In the genomic region with DNA sequence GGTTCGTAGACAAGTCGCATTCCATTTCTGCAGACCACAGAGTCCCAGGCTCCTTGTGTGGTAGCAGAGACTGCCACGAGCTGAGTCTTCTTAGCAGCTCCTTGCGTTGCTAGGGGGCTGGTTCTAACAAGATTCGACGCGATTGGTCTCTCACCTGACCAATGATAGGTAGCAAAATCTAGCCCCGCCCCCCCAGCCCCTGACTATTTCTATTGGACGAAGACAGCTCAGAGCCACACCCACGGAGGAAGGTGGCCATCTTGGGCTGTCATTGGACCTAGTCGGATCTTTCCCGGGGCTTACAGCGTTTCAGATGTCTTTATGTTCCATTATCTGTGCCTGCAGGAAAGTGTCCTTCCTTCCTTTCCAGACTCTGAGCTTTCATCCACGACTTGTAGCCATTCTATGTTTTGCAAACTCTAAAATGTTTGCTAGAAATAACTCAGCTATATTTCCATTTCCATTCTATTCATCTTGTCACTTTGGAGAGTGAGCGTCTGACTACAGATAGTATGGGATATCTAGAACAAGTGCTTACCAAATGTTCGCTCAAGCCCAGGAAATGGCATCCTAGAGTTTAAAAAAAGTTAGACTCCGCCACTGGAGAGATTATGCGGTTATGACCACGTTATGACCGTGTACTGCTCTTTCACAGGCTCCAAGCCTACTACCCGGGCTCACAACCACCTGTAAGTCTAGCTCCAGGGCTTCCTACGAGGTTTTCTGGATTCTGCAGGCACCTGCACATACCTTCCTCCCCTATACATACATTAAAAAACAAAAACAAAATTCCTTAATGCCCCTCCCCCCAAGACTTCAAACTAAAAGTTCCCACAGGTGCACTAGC, we compare ENCODE assay signal across 7 mouse cellular contexts. TPM values are rescaled to one million over a fixed set of nuclear protein-coding genes. Genes with fewer than 3 reads are reported as not detected.
DNase-seq lines count a peak whose midpoint lies in the region; ATAC-seq lines count a peak whose summit lies in the region.

No protein-coding gene starts in this region.

- ATAC-seq in limb, embryonic 13.5 days (ENCODE audit: low FRiP score, low read depth), result peak; percentile 97
- peak; percentile 96 for ATAC-seq in midbrain, embryonic 15.5 days (replicated peaks)

- peak overlapping the region; percentile 72 for H3K4me2 ChIP-seq in limb, embryonic 13.5 days (replicated peaks)
- H3K4me2 ChIP-seq in midbrain, embryonic 15.5 days, result peak overlapping the region; percentile 69

- peaks cover 5% of the 10 kb centered on the region for H3K4me1 ChIP-seq in limb, embryonic 13.5 days
- H3K4me1 ChIP-seq in midbrain, embryonic 15.5 days, result peaks cover 12% of the 10 kb centered on the region

- H3K4me3 ChIP-seq in limb, embryonic 13.5 days, result peak overlapping the region; percentile 43
- peak overlapping the region; percentile 41 for H3K4me3 ChIP-seq in midbrain, embryonic 15.5 days

- 21% methylated on average over 22 of the region's 22 CpGs for WGBS in limb, embryonic 13.5 days
- WGBS in midbrain, embryonic 15.5 days, result 22% methylated on average over 22 of the region's 22 CpGs

- no peak overlapping the region for H3K27ac ChIP-seq in limb, embryonic 13.5 days
- H3K27ac ChIP-seq in midbrain, embryonic 15.5 days, result peak overlapping the region; percentile 87

- peaks cover 20% of the 10 kb centered on the region for H3K36me3 ChIP-seq in limb, embryonic 13.5 days
- peaks cover 14% of the 10 kb centered on the region; the same call in 1 of the 2 replicates for H3K36me3 ChIP-seq in midbrain, embryonic 15.5 days (replicated peaks)

- peak overlapping the region; percentile 53; the same call in 1 of the 2 replicates for H3K9ac ChIP-seq in limb, embryonic 13.5 days
- peak overlapping the region; percentile 45 for H3K9ac ChIP-seq in midbrain, embryonic 15.5 days

- DNase-seq in adrenal gland, adult 8-10 months, result peak; percentile 44
- DNase-seq in cerebellum, postnatal 36 days, result peak; percentile 38 to 47
- DNase-seq in frontal cortex, postnatal 14 days (ENCODE audit: low spot score in 2 of 2), result peak; percentile 40 to 67
- DNase-seq in kidney, adult 8-10 months, result peak; percentile 23 to 29
- DNase-seq in spleen, postnatal 10 days (ENCODE audit: low spot score in 2 of 2), result peak; percentile 13 to 73

- no peaks in the 10 kb centered on the region for H3K9me3 ChIP-seq in limb, embryonic 13.5 days
- no peaks in the 10 kb centered on the region for H3K9me3 ChIP-seq in midbrain, embryonic 15.5 days

- H3K27me3 ChIP-seq in limb, embryonic 13.5 days, result no peaks in the 10 kb centered on the region
- no peaks in the 10 kb centered on the region for H3K27me3 ChIP-seq in midbrain, embryonic 15.5 days (replicated peaks)

RNA-seq across cellular contexts. Expression of a gene that starts 8.8 kb away (rescaled TPM):
- total RNA-seq in adrenal gland, adult 8-10 months (2022), result 10 to 100 TPM; 41.9 to 56.9 (median 49.4) TPM
- polyA plus RNA-seq in limb, embryonic 13.5 days (2015; fragmentation: Nextera tagmentation; extraction: Ambion mirVana), result 22.8 and 27.9 TPM in 2 replicates
- 28.1 and 29.5 TPM in 2 replicates for polyA plus RNA-seq in midbrain, embryonic 15.5 days (2015; fragmentation: Nextera tagmentation; extraction: Ambion mirVana)

RNA-seq across cellular contexts. Expression of a gene that starts 45.4 kb away (rescaled TPM):
- 100 to 1,000 TPM; 165 to 402 (median 286) TPM for total RNA-seq in adrenal gland, adult 8-10 months (2022)
- 572 and 577 TPM in 2 replicates for polyA plus RNA-seq in limb, embryonic 13.5 days (2015; fragmentation: Nextera tagmentation; extraction: Ambion mirVana)
- polyA plus RNA-seq in midbrain, embryonic 15.5 days (2015; fragmentation: Nextera tagmentation; extraction: Ambion mirVana), result 509 and 525 TPM in 2 replicates
